Mouse (Mus musculus) macrophage (primary cell): ENCODE data around the gene Zfr. TPM values are rescaled to one million over a fixed set of nuclear protein-coding genes. Genes with fewer than 3 reads are reported as not detected.
"Not testable (repeated sequence)": the region's sequence is repeated elsewhere in the genome, so short reads cannot be mapped to it uniquely, and the experiment has no call there.

Experiments used
- H3K27ac ChIP-seq: fragments of 350-480 bp; formaldehyde crosslinking; 2 replicates; pipeline ENCODE4 v1.9.0; 2021
- H3K36me3 ChIP-seq: fragments of 350-480 bp; formaldehyde crosslinking; 2 replicates; pipeline ENCODE4 v1.9.0; 2021; ENCODE audit errors: inconsistent target
- H3K4me3 ChIP-seq: fragments of 350-480 bp; formaldehyde crosslinking; 2 replicates; pipeline ENCODE4 v1.9.0; 2021; ENCODE audit errors: inconsistent target
- H3K79me2 ChIP-seq: fragments of 350-480 bp; formaldehyde crosslinking; 2 replicates; pipeline ENCODE4 v1.9.0; 2021; ENCODE audit errors: inconsistent target
- WGBS: methylation state at CpG from one replicate; pipeline ENCODE4 v1.1.7; 2026; ENCODE audit warnings: inconsistent platforms; ENCODE audit not compliant: missing documents; 5-methylcytosine and 5-hydroxymethylcytosine counted together
- polyA plus RNA-seq: library from polyadenylated mRNA; stranded (reverse); fragments of 250-400 nt; gene quantifications from 3 replicates; pipeline ENCODE4 v1.2.4, GENCODE M21; 2018; ENCODE audit warnings: inconsistent platforms

The Zfr gene
- polyA plus RNA-seq, 1 experiment from 2014 or later = 99.0 TPM

DNA sequence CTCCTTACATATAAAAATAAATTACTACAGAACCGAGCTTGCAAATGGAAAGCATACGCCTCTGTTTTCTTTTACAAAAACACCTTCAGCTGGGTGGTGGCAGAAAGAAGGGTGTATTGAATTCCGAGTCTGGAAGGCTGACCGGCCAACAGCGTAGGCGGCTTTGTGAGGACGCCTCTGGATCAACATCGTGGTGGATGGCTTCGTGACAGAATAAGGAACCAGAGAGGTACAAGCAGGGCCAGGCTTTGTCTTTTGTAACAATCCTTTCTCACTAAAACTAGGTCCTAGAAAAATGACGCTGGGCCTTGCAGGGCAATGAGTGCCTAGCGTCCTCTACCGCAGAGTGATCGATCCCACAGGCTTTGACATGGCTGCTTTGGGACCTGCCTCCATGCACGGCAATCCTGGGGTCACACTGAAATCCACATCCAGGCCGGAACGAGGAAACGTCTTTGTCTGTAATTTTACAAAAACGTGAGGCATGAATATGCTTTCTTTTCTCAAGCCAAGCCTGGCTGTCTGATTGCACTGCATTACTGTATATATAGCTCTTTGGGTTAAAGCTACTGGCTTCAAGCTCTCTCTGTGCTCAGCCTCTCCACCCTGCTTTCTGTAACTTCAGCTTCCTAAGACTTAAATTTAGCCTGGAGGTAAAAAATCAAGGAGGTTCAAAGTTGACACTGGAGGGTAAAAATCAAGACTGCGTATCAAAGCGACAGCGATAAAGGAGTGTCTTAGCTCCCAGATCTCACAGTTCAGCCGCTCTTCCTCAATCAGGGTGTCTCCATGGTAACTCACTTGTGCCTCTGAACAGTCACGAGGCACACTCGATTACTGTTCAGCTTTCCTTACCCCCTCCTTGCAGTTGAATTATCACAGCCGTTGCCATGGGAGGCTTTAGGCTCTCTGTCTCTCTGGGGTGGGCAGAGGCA, 24.3 kb upstream of the Zfr start:
- Histone ChIP-seq H3K79me2 (no peaks in the 10 kb centered on the region), H3K4me3 (no peak overlapping the region), H3K36me3 (no peaks in the 10 kb centered on the region), H3K27ac (no peak overlapping the region)
- WGBS = 91% methylated on average over 25 of the region's 25 CpGs

DNA sequence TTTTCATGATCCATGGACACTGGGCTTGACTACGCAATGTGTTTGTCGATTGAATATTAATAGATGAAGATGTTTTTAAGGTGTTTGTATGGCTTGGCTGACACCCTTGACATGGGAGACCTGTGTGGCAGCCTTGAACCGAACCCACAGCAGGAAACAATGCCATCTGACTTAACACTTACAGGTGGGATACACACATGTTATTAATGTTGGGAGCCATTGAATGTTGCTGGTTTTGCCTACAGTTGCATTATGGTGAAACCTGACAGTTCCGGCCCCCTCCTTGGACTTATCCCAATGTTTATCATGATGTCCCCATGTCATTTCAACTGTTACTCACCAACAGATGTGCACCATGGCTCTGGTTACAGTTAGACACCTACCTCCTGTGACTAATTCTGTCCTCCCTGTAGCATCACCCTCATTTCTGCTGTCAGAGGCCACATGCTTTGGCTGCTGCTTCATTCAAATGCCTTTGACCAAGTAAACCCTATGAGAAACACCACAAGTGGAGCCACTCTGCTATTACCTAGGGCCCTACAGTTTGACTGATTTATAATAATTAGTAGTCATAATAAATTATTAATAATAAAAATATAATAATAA, 23.6 kb upstream of the Zfr start:
- Histone ChIP-seq H3K4me3 (no peak overlapping the region), H3K27ac (no peak overlapping the region), H3K36me3 (no peaks in the 10 kb centered on the region), H3K79me2 (no peaks in the 10 kb centered on the region)
- 91% methylated on average over 4 of the region's 4 CpGs for WGBS

DNA sequence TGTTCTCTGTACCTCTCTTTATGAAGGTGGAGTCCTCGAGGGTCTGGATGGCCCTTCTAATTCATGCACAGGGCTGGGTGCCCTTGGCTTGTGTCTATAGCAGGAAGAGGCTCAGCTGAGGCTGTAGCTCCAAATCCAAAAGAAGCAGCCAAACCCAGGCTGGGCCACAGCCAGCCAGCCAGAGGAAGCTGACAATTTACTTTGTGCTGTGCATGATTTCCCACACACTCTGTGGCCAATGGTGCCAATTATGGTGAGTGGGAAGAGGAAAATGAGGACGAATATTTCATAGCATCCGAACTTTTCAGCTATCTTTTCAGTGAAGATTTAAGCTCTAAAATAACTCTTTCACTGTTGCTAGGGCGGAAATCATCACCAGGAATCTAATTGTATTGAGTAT, 21.2 kb upstream of the Zfr start:
- Histone ChIP-seq H3K4me3 (no peak overlapping the region), H3K79me2 (no peaks in the 10 kb centered on the region), H3K27ac (no peak overlapping the region), H3K36me3 (no peaks in the 10 kb centered on the region)
- WGBS = 75% methylated on average over 4 of the region's 4 CpGs

DNA sequence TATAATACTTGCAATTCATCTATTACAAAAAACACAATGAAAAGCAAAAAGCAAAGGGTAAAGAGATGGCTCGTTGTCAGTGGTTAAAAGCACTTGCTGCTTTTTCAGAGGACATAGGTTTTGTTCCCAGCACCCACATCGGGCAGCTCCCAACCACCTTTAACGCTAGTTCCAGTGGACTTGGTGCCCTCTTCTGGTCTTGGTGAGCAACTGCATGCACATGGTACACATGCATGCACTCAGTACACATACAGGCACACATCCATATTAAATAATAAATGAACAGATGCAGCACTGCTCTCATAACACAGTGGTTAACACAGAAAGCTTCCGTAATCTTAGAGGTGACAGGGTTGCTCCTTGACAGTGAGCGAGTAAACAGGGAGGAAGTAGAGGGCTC, 20.3 kb upstream of the Zfr start:
- H3K27ac ChIP-seq = no peak overlapping the region
- H3K4me3 ChIP-seq = no peak overlapping the region
- no peaks in the 10 kb centered on the region for H3K36me3 ChIP-seq
- no peaks in the 10 kb centered on the region for H3K79me2 ChIP-seq
- WGBS = 97% methylated on average over 5 of the region's 5 CpGs

DNA sequence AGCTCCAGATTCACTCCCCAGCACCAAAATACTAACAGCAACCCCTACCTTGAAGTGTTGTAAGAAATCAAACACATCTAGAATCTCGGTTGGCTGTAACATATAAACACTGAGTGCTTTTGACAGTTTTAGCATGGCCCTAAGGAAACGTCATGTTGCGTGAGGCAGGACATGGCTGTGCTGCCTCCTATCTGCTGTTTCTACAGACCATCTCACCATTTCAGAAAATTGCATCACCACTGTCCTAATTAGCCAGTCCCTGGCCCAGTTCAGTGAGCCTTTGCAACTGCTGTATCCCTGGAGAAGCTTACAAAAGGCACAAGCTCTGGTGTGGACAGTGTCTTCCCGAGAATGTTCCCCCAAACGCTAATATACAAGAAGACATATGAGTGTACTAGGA, 16.7 kb upstream of the Zfr start:
- 87% methylated on average over 5 of the region's 5 CpGs for WGBS
- Histone ChIP-seq H3K79me2 (no peaks in the 10 kb centered on the region), H3K27ac (no peak overlapping the region), H3K36me3 (no peaks in the 10 kb centered on the region), H3K4me3 (no peak overlapping the region)

DNA sequence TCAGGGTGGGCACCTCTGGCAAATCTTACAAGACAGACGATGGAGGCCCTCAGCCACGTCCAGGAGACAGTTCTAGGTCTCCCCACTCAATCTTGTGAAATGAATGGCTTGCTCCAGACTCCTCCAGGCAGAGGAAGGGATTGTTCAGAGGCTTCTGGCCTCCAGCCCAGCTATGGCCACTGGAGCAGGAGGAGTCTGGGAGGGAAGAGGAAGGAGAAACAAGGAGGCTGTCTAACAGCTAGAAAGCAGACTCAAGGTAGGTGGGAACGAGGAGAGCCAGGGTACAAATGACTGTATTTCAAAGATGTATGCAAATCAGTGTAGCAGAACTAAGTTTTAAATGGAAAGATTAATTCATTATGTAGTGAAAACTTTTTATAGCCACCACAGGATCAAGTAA, 13.9 kb upstream of the Zfr start:
- no peaks in the 10 kb centered on the region for H3K79me2 ChIP-seq
- H3K4me3 ChIP-seq = no peak overlapping the region
- no peaks in the 10 kb centered on the region for H3K36me3 ChIP-seq
- whole genome bisulfite sequencing = 74% methylated on average over 3 of the region's 3 CpGs
- no peak overlapping the region for H3K27ac ChIP-seq

DNA sequence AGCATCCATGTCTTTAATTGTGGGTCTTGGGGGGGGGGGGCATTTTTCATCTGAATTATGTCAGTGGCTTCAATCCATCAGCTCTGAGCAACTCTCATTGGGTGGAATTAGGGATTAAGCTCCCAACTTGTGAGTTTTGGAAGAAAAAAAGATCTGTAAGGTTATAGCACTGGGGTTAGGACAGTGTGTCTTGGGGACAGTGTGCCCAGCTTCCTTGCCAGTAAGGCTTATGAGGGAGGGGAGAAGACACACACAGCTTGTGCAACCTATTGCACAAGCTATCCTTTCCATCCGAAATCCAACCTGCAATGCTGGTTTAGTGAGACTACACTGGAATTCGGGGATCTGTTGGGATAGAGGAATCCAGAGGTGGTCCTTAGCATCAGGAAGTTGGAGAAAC, 12.8 kb upstream of the Zfr start:
- 96% methylated on average over 2 of the region's 2 CpGs for WGBS
- H3K36me3 ChIP-seq = no peaks in the 10 kb centered on the region
- H3K79me2 ChIP-seq = no peaks in the 10 kb centered on the region
- no peak overlapping the region for H3K4me3 ChIP-seq
- no peak overlapping the region for H3K27ac ChIP-seq

DNA sequence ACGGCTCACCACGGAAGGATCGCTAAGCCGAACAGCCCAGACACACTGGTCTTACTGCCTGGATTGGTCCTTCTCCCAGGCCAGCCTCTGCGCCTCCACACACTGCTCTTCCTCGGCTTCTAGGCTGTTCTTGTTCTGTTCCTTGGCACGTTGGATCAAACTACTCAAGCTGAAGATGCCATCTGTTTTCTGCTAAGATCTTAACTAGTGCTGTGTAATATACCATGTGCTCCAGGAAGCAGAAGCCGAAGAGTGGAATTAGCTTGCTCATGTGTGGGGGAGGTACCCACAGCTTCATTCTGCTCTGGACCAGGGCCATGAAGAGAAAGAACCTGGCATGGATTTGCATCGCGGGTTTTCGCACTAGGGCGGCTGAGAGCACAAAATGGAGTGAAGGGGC, 11.2 kb upstream of the Zfr start:
- 88% methylated on average over 10 of the region's 12 CpGs for WGBS
- no peaks in the 10 kb centered on the region for H3K79me2 ChIP-seq
- H3K4me3 ChIP-seq = no peak overlapping the region
- H3K36me3 ChIP-seq = no peaks in the 10 kb centered on the region
- H3K27ac ChIP-seq = no peak overlapping the region

DNA sequence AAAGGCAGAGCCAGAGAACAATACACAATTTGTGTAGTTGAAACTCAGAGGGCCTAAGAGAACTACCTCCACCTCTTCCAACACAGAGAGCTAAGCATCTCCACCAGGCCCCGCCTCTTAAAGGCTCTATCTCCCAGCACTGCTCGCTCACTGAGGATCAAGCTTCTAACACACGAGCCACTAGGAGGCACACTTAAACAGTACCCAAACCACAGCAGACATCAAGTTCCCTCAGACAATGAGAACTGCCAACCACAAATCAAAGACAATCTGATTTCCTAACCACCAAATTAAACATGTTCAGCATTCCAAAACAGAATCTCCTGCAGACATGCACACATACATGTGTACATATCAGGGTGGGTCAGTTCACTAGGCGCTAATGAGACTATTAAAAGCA, 9.4 kb upstream of the Zfr start:
- no peaks in the 10 kb centered on the region for H3K36me3 ChIP-seq
- no peaks in the 10 kb centered on the region for H3K79me2 ChIP-seq
- 58% methylated on average over 4 of the region's 4 CpGs for WGBS
- no peak overlapping the region for H3K4me3 ChIP-seq
- H3K27ac ChIP-seq = no peak overlapping the region

DNA sequence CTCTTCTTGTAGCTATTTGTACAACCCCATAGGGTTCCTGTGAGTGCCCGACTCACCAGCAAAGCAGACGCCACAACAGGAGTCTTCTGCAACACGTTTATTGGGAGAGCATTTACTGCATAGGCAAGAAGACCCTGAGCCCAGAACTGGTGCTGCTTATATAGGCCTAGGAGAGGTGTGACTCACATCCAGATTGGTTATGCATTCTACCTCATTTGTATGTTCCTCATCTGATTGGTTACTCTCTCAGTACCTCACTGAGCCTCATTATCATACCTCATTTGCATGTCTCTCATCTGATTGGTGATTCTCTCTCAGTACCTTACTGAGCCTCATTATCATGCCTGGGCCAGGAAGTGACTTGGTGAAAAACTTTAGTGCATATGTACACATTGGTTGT, 8.7 kb upstream of the Zfr start:
- not testable (repeated sequence) for H3K4me3 ChIP-seq, H3K79me2 ChIP-seq, H3K36me3 ChIP-seq, H3K27ac ChIP-seq
- 98% methylated on average over 3 of the region's 3 CpGs for WGBS

DNA sequence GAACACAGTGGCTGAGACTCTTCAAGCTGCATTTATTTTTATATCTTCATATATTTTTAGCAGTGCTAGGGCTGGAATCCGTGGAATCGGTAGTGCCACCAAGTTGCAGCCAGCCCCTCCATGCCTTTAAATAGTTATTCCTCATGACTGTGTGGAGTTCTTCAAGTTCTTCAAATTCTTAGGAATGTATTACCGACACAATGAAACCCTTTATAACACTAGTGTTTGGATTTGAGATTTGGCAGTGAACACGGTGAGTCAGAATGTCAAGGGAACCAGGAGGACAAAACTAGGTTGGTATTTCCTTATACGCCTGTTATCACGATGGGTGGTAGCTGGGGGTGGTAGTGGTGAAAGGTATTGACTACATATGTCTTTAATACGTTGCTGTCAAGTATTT, 6.4 kb upstream of the Zfr start:
- Histone ChIP-seq H3K27ac (no peak overlapping the region), H3K79me2 (no peaks in the 10 kb centered on the region), H3K36me3 (no peaks in the 10 kb centered on the region), H3K4me3 (no peak overlapping the region)
- 92% methylated on average over 7 of the region's 7 CpGs for whole genome bisulfite sequencing

DNA sequence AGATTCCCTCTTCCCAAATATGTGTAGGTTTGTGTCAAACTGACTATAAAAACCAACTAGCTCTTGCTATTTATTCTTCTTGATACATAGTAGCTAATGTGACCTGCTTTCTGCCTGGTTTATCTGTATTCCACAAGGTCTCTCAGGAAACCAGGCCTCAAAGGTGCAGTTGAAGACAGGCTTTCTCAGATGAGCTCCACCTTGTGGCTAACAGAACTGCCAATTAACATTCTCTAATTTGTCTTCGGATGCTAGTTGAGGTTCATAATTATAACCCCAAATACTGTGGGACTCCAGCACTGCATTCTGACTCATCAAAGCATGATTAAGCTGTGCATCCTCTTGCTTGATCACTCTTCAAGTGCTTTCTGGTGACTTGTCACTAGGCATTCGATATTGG, 4.2 kb upstream of the Zfr start:
- WGBS = 73% methylated on average over 2 of the region's 2 CpGs
- Histone ChIP-seq H3K27ac (no peak overlapping the region), H3K79me2 (no peaks in the 10 kb centered on the region; the same call in 1 of the 2 replicates), H3K4me3 (no peak overlapping the region), H3K36me3 (no peaks in the 10 kb centered on the region)

DNA sequence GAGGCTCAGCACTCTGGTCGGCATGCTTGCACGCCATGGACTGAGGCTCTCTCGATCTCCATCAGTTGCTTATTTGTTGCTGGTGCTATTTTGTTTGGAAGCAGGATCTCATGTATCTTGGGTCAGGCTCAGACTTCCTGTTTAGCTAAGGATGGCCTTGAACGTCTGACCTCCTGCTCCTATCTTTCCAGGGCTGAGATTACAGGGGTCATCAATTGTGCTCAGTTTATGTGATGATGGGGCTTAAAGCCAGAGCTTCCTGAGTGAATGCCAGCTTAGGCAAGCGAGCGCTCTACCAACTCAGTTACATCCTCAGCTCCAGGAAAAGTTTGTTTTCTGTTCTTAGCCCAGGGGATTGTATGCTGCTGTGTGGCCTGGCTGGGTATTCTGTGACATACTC, 3.1 kb upstream of the Zfr start:
- 92% methylated on average over 6 of the region's 6 CpGs for WGBS
- Histone ChIP-seq H3K79me2 (peaks cover 11% of the 10 kb centered on the region), H3K4me3 (no peak overlapping the region), H3K36me3 (no peaks in the 10 kb centered on the region), H3K27ac (no peak overlapping the region)

DNA sequence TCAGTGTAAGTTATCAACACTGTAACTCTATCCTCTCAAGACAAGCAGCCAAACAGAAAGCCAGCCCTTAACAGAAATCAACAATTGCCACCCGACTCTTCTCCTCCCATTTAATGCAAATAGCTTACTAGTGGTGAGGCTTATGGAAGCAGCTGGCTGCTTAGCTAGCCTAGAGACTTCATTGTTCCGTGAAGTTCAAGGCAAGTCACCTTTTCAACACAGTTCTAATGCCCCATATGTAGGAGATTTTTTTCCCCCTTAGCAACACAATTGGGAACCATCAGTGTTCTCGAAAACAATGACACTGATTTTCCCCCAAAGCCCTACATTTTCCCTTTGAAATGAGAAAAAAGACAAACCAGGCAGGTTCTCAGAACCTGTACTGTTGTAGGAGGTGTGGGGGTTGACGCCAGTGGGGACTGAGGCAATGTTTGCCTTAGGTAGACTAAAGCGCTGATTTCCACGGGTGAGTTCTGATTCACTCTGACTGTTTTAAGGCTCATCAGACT, 1.9 kb upstream of the Zfr start:
- WGBS = 95% methylated on average over 6 of the region's 6 CpGs
- H3K36me3 ChIP-seq = no peaks in the 10 kb centered on the region
- H3K27ac ChIP-seq = no peak overlapping the region
- peaks cover 23% of the 10 kb centered on the region for H3K79me2 ChIP-seq
- H3K4me3 ChIP-seq = no peak overlapping the region

DNA sequence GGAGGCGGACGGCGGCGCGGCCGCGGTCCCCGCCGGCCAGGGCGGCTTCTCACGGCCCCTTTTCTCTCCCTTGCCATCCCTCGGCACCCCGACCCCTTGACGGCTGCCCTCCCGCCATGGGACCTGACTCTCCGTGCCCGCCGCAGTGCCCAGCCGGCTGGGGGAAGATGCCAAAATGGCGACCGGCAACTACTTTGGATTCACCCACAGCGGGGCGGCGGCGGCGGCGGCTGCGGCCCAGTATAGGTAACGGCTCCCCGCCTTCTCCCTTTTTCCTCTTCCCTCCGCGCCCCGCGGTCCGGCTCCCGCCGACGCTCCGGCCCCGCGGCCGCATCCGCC, 431 bp downstream of the Zfr start:
- Histone ChIP-seq H3K36me3 (no peaks in the 10 kb centered on the region), H3K79me2 (peaks cover 45% of the 10 kb centered on the region), H3K27ac (no peak overlapping the region), H3K4me3 (peak overlapping the region; percentile 45)
- 4% methylated on average over 36 of the region's 43 CpGs for WGBS
